Mouse (Mus musculus) T-helper 1 cell (primary cell): Measurements from ENCODE around the gene Pus10.

Experiments used
- in situ Hi-C: fragments of 300-600 bp; cut with MboI, MseI; formaldehyde crosslinking; loops from one replicate; pipeline ENCODE4 v1.15.1; 2025; ENCODE audit warnings: high pct_unique_total_duplicates

Pus10 gene

DNA sequence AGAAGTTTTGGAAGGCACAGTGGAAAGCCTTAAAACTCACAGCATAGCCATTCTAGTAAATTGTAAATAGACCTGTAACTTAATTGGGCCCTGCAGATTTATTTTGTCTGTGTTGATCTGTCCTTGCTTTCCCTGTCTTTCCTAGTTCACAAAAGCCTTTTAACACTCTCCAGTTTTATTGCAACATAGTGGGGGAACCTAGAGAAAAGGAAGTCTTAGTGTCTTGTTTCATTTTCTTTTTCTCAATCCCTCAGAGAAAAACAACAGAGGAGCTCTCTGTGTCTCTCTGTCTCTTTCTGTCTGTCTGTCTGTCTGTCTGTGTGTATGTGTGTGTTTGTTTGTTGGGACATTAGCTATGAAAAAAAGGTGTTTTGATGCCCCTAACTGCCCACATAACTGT, 30.4 kb downstream of the Pus10 start:
- in situ Hi-C loops: loop anchor here (5.0 kb wide), 1 partner anchor 266 kb away; no protein-coding TSS in a partner anchor

DNA sequence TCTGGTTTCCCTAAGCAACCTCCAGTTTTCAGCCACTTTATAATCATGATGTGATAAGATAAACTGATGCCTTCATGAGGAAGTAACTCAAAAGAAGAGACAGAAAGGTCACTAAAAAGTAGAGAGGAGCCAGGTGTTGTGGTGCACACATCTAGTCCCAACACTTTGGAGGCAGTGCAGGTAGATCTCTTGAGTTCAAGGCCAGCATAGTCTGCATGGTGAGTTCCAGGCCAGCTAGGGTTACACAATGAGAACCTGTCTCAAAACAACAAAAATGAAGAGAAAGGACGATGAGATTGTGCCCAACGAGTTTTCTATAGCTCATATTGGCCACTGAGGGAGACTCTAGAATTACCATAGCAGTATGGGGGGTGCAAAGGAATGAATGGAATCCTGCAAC, 33.1 kb downstream of the Pus10 start:
- in situ Hi-C loops: loop anchor here (5.0 kb wide), 1 partner anchor 264 kb away; no protein-coding TSS in a partner anchor

DNA sequence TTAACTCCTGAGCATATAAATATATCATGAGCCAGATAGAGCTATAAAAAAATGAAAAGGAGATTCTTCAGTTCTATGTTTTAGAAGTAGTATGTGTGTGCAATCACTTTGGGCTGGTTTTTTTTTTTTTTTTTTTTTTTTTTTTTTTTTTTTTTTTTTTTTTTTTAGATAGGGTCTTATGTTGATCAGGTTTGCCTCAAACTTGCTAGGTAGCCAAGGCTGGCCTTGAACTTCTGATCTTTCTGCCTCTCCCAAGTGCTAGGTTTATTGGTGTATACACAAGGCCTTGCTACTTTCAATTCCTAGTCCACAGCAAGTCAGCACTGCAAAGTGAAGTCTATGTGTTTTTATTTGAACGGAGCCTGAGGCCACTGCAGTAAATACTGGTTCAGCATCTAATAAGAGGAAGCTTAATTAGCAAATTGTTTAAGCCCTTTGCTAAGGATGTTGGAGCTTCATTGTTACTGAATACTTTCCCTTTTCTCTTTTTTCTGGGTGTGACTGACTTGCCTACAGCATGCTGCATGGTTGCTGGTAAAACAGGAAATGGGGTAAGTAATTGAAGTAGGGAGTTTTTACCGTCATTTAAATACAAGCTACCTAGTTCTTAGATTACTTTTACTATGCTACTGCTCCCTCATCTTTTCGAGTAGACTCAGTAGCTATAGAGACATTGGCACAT, 34.1 kb downstream of the Pus10 start:
- in situ Hi-C loops: loop anchor here (5.0 kb wide), 1 partner anchor 263 kb away; no protein-coding TSS in a partner anchor

DNA sequence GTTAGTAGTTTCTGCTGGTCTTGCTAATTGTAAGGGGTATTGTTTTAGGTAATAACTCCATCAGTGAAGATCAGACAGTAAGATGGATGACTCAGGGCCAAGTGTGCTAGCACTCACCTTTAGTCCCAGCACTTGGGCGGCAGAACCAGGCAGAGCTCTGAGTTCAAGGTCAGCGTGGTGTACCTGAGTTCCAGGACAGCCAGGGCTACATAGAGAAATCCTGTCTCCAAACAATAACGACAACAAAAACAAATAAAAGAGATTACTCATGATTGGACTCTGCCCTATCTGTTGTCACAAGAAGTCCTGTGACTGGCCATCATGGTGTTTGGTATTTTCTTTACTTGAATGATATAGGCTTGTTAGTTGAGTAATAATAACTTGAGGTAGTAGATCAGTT, 36.4 kb downstream of the Pus10 start:
- in situ Hi-C loops: no loop called here

DNA sequence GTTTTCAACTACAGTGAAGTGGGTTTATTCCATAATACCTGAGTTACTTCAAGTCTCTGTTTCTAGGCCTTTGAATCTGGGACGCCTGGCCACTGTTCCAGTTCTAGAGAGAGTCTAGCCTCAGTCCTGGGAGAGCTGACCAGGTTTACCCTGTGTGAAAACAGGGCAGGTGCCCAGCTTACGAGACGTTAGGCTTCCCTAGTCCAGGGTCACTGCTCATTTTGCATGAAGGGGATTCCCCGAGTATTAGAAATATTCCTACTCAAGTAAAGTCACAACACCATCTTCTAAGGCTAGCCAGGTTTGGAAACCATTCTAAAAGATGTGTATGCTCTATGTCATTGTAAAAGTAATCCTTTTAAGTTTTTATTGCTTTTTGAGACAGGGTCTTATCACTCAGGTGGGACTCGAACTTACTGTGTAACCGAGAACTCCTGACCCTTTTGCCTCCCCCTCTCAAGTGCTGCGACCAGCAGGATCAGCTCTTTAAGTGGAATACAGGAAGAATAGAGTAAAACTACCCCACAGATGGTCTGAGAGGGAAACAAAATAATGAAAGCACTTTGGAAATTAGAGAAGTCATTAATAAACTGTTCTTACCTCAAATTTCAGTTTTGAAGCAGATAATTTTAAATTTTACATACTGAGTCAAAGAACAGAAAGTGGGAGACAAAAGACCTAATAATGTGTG, 39.3 kb downstream of the Pus10 start:
- in situ Hi-C loops: no loop called here

DNA sequence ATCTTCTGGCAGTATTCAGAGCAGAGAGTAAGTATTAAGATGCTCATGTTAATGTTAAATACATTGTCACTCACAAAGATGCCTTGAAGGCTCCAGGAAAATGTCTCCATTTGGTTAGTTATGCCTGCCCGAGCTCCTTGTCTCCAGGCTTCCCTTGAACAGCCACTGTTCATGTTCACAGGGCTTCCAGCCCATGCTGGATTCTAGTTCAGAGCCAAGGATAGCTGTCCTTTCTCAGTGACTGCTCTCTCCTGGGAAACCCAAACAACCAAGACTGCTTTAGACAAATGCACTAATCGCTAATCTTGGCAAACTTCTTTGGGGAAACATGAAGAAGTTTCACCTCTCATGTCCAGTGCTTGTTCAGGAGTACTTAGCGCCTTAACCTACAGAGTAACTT, 46.8 kb downstream of the Pus10 start:
- in situ Hi-C loops: no loop called here

DNA sequence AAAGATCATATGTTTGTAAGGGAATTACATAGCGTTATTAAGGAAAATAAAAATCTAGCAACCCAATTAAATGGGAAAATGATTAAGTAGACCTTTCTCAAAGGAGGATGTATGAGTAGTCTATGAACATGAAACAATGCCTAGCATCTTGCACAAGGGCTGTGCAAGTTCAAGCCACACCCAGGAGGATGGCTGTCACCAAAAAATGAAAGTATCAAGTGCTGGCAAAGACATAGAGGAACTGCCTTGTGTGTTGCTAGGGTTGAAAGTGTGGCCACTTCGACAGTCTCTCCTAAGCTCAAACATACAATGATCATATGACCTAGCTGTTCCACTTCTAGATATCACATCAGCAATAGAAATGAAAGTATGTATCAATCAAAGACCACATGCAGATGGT, 53.4 kb downstream of the Pus10 start:
- in situ Hi-C loops: no loop called here

DNA sequence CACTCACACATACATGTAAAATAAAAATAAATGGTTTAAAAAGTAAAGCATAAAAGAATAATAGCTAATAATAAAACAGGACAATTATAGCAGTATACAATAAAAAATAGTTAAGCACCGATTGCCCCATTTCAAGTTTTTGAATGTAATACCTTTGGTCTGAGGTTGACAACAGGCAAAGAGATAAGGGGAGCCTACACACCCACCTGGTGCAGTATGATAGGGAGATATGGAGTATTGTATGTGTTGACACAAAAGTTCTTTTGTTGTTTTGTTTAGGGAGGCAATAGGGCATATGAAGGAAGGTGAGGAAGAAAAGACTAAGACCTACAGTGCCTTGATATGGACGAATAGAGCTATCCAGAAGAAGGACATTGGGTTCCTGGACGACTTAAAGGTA, 54.4 kb downstream of the Pus10 start:
- in situ Hi-C loops: no loop called here

DNA sequence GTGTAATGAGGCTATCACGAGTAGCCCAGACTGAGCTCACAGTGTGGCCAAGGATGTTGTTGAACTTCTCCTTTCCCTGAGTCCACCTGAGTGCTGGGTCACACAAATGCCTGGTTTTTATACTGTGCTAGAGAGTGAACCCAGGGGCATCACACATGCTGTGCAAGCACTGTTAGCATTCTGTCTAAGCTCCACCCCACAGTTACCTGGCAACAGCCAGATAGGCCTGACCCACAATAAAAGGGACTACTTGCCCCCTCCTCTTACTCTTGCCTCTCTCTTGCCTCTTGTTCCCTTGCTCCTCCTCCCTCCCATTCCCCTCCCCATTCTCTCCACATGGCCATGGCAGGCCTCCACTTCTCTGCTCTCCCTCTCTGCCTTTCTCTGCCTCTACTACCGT, 56.9 kb downstream of the Pus10 start:
- in situ Hi-C loops: no loop called here

DNA sequence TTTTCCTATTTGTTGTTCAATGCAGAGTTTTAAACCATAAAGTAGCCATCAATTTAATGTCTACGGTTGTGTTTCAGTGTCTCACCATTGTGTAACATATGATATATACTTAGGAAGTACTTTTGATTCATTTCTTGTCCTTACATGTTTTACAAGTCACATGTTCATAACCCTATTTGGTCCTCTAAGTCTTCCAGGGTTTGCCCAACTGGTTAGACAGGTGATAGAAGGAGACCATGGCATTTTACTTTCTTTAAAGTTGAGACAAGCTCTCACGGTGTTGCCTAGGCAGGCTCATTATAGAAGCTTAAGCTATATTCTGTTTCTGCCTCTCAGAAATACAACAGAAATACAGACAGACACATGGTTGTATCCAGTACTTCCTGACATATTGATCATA, 60.4 kb downstream of the Pus10 start:
- in situ Hi-C loops: no loop called here

DNA sequence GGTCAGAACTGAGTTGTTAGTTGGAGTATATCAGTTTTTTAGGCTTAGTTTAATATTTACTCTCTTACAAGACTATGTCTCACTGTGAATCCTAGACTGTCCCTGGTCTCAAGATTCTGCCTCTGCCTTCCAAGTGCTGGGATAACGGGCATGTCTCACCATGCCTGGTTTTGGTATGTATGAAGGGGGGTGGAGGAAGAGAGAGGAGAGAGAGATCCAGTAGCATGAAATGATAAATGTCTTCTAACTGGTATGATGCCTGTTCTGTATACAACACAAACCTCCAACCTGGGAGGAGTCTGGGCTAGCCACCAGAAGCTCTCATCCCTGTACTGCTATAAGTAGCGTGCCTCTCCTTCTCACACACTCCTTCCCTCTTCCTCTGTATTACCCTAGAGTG, 61.0 kb downstream of the Pus10 start:
- in situ Hi-C loops: no loop called here

DNA sequence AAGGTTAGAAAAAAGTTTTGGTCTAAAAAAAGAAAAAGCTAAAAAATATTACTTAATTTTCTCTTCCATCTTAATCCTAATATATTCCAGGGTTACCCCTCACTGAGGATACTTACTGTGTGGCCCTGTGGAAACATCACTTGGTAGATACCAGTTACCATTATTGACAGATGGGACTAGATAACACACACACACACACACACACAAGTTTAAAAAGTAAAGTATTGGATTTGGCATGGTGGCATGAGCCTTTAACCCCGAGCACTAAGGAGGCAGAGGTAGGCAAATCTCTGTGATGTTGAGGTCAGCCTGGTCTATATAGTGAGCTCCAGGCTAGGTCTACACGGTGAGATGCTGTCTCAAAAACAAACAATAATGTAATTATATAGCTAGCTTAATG, 62.7 kb downstream of the Pus10 start:
- in situ Hi-C loops: no loop called here

DNA sequence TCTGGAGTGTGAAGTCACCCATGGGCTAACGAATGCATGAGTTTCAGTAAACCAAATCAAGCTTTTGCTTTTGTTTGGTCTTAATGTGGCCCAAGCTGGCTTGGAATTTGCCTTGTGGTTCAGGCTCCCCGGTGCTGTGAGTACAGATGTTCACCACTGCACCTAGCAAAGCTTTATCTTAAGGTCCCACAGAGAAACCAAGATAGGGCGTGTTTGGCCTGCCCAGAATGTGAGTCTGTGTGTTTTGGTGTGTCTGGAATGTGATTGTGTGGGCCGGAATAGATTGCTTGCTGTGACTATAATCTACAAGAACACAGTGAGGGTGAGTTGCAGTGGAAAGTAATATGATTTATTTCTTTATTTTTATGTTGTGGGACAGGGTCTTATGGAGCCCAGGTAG, 64.6 kb downstream of the Pus10 start:
- in situ Hi-C loops: no loop called here

DNA sequence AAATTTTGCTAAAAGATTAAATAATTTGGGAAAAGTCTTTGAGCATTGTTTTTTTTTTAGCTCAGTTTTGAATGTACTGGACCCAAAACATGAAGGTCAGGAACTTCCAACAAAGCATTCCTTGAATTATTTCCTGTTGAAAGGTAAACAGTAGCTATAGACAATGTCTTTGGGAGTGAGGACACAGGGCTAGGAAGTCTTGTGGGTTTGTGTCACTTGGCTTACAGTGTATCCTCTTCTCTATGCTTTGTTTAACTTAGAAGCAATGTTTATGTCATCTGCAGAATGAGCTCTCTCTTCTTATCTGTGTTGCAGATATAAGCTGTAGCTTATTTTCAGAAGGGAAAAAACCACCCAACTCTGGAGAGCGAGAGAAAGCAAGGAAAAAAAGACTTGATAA, 67.4 kb downstream of the Pus10 start:
- in situ Hi-C loops: no loop called here

DNA sequence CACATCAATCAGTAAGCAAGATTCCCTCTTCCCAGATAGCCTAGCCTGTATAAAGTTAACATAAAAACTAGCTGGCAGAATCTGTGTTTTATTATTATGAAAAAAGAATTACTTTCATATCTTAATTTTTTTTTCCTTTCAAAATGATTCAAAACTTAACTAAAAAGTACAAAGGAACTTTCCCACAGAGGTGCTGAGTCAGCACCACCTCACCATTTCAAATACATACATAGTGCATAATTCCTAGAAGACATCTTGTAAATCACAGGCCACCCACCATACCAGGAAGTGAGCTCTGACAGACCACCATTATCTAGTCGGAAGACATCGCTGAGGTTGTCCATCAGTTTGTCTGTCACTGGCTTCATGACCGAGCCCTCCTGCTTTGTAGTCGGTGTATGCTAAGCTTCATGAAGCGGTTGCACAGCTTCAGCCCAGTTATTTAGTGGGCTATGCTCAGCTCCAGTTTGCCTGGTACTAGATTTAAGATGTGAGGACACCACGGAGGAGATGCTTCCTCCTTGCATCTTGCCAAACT, 69.3 kb downstream of the Pus10 start:
- in situ Hi-C loops: no loop called here

DNA sequence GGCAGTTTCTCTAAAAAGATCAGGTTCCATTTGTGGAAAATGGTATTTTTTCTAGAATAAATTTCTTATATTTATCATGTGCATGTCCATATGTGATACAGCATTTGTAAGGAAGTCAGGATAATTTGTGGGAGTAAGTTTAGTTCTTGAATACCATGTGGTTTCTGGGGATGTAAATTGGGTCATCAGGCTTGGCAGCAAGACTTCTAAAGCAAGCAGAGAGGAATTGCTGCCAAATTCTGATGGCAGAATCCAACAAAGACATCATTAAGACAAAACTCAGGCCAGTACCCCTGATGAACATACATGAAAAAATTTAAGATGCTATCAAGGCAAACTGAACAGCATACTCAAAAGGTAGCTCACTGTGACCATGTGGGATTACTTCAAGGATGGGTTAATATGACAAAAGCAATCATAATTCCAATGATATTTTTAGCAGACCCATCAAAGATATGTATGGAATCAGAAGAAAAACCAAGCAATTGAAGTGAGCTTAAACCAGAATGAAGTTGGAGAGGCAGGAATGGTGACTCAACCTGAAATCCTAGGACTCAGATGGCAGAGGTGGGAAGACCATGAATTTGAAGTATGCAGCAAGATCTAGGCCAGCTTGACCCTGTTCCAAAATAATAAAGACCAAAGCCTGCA, 70.5 kb downstream of the Pus10 start:
- in situ Hi-C loops: no loop called here

DNA sequence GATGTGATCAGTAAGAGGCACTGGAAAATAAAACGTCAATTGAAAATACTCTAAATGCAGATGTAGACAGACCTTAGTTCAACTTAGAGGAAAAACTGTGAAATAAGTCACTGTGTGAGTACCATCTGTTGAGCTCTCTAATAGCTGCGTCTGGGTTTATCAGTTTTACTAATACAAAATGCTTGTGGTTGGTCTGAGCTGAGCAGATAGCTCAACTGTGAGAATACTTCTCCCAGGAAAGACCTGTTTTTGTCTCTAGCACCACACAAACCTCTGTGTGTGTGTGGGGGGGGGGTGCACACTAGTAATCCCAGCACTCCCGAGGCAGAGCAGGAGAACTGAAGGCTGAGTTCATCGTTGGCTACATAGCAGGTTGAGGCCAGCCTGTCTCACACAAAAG, 75.4 kb downstream of the Pus10 start:
- in situ Hi-C loops: no loop called here

DNA sequence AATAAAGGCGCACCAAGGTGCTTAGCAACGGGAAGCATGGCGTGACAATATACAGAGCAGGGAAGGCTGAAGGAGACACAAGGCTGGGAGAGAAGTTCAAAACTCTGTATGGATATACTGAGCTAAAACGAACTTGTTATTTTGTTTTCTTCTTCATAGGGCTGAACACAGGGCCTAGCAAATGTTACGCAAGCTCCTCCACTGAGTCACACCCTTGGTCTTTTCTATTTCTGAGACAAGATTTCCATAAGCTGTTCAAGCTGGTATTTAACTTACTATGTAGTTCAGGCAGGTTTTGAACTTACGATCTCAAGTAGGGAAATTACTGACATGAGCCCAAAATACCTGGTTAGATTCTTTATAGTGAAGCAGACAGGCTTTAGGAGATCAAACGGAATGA, 75.9 kb downstream of the Pus10 start:
- in situ Hi-C loops: no loop called here

DNA sequence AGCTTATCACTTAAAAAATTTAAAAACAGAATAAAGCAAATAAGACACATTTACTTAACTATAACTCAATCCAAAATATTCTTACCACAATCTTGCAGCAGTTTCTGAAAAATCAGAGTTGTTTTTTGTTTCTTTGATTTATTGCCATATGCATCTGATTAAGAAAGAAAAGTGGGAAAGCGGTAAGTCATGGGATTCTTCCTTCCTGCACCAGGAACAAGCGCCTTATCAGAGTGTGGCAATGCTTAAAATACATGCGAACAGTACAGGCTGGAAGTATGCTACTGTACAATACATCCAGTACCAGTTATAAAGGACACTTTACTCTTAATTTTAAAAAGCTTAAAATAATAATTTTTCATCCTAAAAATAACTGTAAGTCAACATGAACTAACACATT, 78.9 kb downstream of the Pus10 start:
- in situ Hi-C loops: no loop called here

DNA sequence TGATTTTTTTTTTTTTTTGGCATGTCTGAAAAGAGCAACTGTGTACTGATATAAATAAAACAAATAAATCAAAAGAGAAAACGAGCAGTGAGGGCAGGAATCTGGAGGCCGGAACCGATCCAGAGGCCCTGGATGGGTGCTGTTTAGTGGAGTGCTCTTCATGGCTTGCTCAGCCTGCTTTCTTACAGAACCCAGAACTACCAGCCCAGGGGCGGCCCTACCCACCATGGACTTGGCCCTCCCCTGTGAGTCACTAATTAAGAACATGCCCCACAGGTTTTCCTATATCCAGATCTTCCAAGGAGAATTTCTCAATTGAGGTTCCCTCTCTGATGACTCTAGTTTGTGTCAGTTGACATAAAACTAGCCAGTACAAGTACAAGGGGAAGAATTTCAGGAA, 80.6 kb downstream of the Pus10 start:
- in situ Hi-C loops: no loop called here

DNA sequence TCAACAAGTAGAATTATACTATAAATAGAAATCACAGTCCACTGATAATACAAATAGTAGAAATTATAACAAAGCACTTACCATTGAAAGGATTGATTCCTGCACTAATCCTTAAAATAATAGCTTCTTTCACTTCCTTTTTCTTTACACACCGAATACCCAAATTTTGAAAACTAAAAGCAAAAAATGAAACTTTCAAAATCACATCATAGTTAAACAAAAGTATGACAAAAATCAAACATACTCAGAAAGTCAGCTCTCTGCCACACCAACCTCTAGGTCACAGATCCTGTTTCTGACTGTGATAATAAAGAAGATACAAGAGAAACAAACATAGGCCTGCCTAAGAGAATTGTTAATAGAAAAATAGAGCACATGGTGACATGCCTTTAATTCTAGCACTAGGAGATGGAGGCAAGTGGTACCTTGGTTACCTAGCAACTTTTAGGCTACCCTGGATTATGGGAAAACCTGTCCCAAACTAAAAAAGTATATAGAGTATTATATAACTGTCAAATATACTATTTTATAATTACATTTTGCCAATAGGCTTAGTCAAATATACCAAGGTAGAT, 87.7 kb downstream of the Pus10 start:
- in situ Hi-C loops: no loop called here

DNA sequence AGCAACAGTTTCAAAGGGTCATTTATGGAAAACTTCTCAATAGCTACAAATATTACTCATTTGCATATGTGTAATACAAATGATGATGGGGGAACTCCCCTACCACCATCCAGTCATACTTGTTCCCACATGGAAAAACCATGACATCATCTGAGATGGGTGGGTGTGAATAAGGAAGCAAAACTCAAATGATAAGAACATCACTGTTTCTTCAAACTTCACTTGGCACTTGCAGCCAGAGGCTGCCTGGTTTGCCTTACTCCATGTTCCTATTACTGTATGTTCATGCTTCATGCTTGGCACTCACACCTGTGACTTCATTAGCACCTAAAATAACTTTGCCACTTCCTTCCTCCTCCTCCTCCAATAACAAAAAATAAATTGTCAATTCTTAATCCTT, 88.9 kb downstream of the Pus10 start:
- in situ Hi-C loops: no loop called here
